Mouse (Mus musculus) cerebellum, adult 18-20 months (tissue): ENCODE measurements around the gene Cfap97d2.
A peak's percentile ranks its signal among the peaks of the same experiment; 100 is the strongest.
"Not testable (repeated sequence)": the region's sequence is repeated elsewhere in the genome, so short reads cannot be mapped to it uniquely, and the experiment has no call there.

ENCODE experiments used
- DNase-seq, 2 experiments: peaks; one replicate each; pipeline ENCODE4 v3.0.0; 2021

Cfap97d2 gene

DNA sequence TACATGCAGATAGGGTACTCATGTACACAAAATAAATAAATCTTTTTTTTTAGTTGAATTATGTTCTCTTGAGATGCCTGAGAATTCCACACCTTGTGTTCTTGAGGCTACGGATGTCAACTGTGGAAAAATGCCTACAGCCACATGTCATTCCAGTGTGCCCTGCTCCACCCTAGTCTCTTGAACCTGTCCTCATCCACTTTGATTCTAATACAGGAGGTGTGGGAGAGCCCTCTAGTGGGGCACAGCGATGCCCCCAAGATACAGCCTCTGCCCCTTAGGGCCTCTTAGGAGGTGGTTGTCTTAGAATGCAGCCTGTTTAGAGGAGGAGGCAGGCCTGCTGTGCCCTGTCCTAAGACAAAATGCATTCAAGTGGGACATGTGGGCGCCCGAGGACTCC lies 17.7 kb upstream of the Cfap97d2 start:
- no peak for DNase-seq

DNA sequence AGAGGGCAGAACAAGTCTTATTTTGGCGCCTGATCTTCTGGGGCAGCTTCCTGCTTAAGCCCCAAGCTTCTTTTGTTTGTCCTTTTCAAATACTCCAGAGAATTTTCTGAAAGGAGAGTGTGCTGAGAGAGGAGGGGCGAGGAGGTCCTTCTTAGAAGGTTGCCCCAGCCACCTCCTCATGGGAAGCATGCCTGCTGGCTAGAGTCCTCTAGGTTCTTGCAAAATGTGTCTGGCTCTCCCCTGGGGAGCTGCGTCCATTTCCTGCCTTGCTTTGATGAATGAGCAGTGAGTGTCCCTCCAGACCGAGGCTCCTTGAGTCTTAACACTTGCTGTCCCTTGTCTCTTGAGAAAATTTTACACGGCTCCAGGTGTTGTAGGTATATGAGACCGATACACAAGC lies 17.2 kb upstream of the Cfap97d2 start:
- no peak for DNase-seq

DNA sequence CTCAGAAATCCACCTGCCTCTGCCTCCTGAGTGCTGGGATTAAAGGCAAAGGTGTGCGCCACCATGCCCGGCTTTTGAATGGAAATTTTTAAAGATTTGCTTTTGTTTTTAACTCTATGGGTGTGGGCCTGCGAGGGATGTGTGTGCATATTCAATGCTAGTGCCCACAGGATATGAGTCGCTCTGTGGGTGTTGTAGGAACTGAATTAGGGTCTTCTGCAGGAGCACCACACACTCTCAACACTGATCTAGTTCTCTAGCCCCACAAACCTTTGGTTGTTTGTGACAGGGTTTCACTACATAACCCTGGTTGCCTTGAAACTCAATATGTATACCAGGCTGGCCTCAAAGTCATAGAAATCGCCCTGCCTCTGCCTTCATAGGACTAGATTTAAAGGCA lies 16.4 kb upstream of the Cfap97d2 start:
- DNase-seq = no peak

DNA sequence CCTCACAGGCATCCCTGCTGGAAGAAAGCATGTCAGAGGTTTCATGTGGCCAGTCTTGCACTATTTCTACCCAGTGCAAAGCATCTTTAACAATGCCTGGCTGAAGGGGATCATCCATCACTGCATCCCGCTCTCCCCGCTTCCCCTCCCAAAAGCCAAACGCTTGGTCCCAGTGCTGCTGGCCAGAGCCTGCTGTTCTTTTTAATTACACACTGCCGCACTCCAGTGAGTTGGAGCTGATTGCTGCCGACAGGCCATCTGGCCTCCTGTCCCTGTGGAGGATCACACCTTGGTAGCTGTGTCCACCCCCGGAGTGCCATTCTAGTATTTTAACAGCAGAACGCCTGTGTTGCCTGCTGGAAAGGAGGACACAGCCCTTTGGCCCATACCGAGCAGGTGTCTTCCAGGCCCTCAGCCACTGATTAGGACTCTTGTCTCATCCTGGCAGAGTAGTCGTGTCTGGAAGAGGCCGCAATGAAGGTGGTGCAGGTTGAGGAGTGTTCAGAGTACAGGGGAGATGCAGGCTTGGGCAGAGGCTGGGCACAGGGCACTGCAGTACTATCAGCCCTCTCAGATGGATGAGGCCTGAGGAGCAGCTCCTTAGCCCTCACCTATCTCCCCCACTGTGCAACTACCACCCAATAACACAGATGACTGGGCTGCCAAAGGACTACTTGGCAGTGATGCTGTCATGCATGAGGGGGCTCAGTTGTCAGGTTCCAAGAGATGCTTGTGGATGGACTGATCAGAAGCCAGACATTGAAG lies 13.2 kb upstream of the Cfap97d2 start:
- DNase-seq = peak; percentile 84 to 92

DNA sequence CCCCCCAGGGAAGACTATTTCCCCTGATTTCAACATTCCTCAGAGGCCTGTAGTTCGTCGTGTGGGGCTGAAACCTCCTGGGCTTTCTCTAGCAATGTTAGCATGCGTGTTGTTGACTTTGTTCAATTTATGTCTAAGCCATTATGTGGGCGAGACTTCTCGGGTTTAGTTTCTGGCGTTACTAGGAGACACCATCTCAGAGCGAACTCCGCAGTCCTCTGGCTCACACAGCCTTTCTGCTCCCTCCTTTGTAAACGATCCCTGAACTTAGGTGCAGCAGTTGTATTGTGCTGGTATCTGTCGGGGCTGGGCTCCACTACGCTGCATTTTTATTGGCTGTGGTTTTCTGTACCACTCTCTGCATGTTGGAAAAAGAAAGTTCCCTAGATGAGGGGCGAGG lies 11.0 kb upstream of the Cfap97d2 start:
- no peak for DNase-seq

DNA sequence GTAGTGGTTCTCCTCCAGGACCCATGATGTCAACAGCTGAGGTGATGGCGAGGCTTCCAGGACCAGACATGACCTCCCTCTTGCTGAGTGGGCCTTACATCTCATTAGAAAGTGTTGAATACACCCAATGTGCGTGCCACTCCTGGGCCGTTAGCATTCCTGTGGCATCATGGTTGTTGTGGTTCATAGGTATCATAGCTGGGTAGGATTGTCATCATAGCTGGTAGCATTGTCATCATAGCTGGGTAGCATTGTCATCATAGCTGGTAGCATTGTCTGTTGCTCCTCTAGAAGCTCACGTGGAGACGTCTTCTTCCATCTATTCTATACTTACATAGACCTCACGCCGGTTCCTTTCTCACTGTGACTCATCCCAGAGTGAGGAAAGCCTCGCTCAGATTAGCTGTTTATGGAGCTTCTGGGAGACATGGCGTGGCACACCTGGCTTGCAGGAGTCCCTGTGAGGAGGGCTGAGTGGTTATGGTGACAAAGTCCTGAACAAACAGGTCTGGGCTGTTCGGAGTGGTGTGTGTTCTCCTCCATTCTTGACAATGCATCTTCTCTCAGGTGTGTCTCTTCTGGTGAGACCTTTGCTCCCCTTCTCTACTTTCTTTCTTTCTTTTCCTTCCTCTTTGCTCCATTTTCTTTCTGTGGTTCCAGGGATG lies 10.4 kb upstream of the Cfap97d2 start:
- no peak for DNase-seq

DNA sequence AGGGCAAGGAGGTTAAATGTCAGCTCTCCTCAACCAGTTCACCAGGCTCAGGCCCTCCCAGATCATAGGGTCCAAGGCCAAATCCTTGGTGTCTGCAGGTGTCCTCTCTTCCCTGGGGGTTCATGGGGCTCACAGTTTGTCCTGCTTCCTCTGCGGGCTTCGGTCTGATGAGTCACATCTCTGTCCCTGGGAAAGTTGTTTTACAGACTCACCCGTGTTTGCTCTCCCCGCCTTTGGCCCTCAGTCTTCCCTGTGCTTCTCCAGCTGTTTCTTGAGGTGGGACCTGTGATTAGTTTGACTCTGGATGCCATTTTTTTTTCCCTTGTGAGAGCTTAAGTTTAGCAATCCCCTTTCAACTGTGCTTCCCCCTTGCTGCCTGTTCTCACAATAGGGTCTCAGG lies 9.5 kb upstream of the Cfap97d2 start:
- no peak for DNase-seq

DNA sequence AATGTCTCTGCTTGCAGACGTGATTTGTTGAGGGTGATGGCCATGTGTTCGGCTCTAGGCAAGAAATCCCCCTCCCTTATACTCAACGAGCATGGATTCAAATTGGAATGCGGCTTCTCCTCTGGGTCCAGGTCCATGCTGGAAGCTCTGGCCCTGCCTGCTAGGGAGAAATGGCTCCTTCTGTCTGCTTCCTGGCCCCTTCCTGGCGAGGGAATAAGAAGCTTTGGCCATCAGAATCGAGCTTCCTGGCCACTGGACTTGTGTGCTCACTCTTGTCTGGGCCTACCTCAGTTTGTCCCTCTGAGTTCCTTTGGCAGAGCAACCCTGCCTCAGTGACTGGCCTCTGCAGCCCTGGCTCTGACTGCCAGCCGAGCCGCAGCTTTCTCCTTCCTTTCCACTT lies 8.5 kb upstream of the Cfap97d2 start:
- no peak for DNase-seq

DNA sequence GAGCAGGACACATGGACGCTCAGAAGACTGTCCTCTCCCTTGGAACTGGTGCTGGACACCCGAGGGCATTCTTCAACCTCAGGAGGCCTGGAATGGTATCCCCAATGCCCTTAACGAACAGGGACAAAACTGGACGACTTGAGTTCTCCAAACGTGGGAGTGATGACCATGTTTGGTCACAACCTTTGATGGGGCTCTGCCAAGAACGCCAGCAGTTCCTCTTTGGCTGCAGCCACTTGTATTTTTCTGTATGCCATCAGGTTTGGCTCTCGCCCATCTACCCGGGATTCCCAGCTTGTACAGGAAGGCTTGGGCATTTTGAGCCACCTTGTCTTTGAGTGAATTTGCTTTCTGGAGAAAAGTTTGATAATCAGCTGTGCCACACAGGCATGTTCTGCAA lies 8.0 kb upstream of the Cfap97d2 start:
- peak; percentile 82 to 85 for DNase-seq

DNA sequence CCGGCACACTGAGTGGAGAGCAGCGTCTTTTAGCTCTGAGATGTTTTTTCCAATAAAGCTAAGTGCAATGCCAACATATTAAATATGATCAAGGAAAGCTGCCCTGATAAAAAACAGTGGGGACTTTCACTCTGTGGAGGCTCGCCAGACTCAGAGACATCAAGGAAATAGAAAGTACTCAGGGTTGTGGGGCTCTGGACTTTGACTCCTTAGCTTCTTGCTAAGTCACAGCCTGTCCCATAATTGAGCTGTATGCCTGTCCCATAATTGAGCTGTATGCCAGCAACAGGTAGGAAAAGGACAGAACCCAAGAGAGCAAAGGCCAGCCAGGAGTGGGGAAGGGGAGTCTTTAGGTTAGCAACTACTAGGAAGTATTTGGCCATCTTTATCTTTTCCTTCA lies 7.4 kb upstream of the Cfap97d2 start:
- no peak for DNase-seq

DNA sequence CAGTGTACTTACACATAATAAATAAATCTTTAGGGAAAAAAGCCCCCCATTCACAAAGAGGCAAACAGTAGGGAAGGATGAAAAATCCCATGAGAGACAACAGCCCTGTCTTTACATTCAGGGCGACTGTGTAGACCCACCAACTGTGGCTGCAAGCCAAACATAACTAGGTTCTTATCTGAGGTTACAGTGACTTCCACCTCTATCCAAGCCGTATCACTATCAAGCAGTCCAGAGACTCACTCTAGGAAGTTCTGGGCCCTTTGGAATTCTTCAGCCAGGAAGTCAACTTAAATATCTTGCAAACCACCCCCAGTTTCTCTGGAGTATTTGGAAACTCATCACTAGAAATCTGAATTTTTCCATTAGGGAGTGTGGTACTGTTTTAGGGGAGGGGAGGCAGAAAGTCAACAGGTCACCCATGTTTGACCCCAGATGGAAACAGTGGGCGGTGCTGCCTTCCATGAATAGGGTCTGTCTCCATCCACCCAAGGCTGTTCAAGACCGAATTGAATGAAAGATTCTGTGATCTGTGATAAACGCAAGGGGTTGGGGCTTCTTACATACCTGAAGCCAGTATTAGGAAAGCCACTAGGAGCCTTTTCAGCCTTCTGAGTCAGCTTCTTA lies 6.3 kb upstream of the Cfap97d2 start:
- no peak for DNase-seq

DNA sequence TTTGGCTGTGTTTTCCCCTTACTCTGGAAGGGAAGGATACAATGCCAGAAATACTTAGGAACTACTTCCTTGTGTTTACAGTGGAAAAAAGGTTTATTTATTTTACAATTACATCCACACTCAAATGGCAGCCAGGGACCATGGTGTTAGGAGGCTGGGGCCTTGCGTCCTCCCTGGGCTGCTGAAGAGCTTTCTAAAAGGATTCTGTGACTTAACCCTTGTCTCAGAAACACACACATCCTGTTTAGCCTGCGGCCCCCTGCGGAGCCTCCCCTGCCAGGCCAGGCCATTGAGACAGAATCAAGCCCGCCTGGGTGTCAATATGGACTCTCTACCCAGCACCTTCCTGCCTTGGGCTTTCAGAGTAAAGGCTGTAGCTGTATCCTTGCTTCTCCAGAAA lies 2.9 kb upstream of the Cfap97d2 start:
- no peak for DNase-seq

DNA sequence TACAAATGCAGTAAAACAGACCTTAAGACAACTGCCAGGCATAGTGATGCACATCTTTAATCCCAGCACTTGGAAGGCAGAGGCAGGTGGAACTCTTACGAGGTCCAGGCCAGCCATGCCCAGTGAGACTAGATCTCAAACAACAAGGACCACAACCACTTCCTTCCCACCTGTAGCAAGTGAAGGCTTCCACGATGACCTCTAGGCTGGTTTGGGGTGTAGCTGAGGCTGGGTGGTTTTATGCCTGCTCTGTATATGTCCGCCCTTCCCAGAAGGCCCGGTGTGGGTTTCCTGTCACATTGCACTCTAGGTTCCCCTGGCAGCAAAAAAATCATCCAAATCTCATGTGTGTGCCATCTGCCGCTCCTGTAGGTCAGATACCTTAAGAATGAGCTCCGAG lies 1.9 kb upstream of the Cfap97d2 start:
- DNase-seq = no peak

DNA sequence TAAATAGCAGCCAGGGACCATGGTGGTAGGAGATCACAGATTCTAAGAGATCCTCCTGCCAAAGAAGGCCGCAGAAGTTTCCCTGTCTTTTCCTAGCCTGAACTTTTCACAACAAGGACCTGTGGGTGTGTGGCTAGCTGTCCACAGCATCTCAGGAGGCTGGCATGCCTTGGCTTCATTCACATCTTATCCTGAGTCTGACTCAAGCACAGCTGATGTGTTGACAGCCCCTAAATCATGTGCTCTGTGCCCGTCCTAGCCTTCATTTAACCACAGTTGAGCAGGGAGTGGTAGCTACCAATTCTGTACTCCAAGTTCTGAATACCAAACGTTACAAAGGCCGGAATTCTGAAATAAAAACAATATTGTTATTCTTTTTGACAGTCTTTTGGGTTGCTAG lies 1.4 kb upstream of the Cfap97d2 start:
- DNase-seq = no peak

DNA sequence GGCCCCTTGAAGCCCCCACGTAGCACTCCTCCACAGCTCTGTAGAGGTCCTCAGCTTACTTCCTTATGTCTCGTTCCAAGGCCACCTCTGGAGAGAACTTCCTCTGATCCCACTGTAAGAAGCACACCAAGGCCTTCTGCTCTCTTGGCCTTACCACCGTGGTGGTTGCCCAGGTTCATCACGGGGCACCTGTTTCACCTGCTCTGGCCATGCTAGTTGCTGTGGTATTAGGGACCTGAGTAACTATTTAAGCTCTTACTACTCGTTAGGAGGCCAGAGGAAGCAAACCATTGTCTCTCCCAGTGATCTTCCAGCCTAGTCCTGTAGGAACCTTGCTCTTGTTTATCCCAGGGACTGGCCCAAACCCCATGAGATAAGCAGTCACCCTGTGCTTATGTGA lies 1.2 kb downstream of the Cfap97d2 start:
- no peak for DNase-seq

DNA sequence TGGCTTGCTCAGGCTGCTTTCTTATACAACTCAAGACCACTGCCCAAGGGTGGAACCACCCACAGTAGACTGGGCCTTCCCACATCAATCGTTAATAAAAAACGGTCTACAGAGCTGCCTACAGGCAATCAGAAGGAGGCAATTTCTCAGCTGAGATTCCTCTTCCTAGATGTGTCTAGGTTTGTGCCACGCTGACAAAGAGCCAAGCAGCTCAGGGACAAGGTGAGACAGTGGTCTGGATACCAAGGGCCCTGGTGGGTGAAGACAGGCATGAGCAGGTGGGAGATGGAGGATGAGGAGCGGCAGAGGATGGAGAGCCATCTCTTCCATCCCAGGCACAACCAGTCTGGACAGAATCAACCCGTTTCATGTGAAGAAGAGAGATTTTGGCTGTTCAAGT lies 2.8 kb downstream of the Cfap97d2 start:
- DNase-seq = no peak

DNA sequence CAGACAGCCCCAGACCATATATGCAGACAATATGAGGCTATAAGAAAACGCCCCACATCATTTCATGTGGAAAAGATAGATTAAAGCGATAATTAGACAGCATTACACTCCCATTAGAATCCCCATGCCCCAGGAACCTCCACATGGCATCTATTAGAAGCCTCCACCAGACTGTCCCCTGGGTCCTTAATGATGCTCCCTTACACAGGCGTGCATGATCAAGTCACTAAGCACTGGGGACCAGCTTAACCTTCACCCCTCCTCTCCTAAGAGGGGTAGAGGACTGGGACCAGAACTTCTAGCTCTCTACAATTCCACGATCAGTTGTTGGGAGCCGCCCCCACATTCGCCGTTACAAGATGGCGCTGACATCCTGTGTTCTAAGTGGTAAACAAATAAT lies 13.3 kb downstream of the Cfap97d2 start:
- no peak for DNase-seq

DNA sequence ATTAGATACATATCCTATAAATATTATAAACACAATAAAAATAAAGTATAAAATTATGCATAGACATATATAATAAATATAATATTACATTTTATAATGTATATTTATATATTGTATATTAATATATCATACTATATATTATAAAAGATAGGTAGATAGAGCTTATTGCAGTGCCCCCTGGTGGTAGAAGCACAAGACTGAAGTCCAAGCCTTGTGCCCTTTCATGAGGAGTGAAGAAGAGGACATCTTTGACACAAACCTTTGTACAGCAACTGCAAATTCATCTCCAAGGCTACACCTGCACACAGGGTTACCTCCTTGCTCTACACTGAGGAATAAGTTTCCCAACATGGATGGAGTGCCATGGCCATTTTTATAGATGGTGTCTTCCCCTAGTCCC lies 20.0 kb downstream of the Cfap97d2 start:
- DNase-seq = peak; percentile 65 to 75

DNA sequence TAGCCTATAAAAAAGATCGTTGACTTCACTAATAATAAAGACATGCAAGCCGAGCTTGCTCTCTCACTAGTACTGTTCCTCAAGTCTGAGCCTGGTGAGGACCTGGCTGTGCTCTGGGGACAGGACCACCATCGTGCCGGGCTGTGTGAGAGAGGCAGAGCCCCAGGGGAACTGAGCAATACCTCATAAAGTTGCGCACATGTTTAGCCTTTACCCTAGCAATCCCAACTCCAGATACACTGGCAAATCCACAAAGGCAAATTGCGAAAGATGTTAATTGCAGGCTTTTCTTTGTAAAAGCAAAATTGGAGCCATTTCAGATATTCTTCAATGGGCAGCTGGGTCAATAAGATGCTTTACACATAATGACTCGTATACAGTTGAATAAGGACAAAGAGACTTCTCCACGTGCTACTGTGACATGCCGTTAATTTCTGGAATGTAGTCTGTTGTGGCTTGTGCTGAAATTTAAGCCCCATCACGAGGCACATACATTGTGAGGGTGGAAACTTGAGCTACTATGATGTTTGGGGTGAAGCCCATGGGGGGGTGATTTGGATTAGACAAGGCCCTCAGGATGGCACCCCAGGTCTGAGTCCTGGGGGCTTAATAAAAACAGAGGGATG lies 21.9 kb downstream of the Cfap97d2 start:
- no peak for DNase-seq

DNA sequence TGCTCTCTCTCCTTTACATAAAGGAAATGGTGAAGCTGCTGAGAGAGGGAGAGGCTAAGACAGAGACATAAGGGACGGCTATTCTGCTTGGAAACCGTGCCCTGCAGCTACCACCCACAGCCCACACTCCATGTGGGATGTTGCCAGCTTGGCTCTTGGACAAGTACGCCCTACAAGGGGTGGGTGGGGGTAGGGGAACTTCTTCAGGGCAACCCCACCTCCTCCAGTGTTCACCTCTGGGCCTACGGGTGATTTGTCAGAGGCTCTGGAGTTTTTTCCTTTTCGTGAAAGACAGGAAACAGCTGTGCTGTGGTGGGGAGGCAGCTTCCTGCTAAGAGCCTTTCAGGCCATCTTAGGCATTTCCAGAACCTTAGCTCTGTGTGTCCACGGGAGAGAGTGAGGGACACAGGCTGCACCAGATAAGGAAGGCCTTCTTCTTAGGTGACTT lies 34.7 kb downstream of the Cfap97d2 start:
- DNase-seq = no peak

DNA sequence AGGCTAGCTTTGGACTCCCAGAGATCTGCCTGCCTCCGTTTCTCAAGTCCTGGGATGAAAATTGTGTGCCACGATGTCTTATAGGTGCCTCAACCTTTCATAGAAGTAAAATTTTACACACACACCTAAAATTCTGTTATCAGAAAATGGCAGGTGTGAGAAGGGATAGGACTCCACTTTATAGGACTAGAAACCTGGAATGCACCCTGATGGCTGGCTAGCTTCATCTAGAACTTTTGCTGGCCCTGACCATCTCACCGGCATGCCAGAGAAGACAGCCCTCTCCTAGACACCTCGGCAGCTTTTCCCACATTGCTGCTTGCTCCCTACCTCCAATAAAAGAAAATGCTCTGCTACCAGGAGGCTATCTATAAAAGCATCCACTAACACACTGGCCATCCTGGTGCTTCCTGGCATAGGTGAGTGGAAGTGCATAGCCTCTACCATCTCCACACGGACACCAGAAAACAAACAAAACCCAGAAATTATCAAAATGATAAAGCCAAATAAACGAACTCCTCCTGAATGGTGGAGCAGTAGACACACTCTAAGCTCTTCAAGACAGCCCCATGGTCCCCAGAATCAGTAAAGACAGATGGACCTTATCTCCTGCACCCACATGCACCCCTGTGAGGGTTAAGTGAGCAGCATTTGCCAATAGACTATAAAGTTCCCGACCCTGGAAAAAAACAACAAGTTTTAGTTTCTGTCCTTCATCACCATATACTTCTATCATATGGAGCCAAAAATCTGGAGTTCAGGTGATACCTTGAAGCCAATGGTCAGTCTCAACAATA lies 35.3 kb downstream of the Cfap97d2 start:
- DNase-seq = no peak

DNA sequence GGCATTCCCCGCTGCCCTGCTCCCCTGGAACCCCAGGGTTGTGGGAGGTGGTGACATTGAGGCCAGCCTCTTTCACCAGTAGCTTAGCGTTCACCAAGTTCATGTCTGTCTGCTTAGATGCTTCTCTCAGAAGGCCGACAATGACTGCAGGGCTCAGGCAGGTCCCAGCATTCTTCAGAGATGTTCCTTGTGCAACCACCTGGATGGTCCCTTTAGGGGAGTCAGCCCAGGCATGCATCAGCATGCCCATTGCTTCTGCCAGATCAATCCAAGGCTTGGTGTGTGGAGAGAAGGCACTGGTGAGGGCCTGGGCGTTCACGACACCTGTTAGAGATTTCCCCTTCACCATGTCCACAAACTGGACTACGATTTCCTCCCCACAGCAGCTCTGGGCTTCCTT lies 40.5 kb downstream of the Cfap97d2 start:
- DNase-seq = not testable (repeated sequence)

DNA sequence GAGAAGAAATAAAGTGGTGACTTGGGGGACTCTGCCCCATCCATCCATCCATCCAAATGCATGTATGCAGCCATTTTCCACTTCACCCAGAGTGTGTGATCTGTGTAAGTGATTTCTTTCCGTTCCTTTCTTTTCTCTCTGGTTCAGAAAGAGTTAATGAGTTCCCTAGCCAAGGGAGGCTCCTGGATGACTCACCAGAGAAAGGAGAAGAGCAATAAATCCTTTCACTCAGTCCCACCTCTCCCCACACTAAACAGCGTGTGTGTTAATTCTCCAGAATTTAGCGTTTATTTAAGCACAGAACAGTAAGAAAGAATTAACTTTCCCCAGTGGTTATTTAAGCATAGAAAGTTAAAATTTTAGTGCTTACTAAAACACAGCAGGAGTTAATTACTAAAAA lies 41.9 kb downstream of the Cfap97d2 start:
- DNase-seq = no peak
